13 mouse cellular contexts compared by ENCODE assay signal in genomic region chr12:104213689-104214444, GRCm38 (mm10). TPM values are rescaled to one million over a fixed set of nuclear protein-coding genes. Genes with fewer than 3 reads are reported as not detected.
A peak's percentile ranks its signal among the peaks of the same experiment; 100 is the strongest.
DNase-seq lines count a peak whose midpoint lies in the region; ATAC-seq and TF ChIP-seq lines count a peak whose summit lies in the region.
"Had no signal": no experiment of that assay in that cellular context is flagged by ENCODE, and none has a peak within 500 bp of the region (broad histone marks: within the 10 kb centered on the region; RNA-seq: fewer than 3 reads in every experiment).

No protein-coding gene starts in this region.

- no peak for TF ChIP-seq POLR2A in CH12.LX (IDR thresholded peaks at IDR 0.05; ENCODE audit: low read depth, low read length)

- no peak overlapping the region for H3K4me3 ChIP-seq in CH12.LX (replicated peaks in 1 of 3; ENCODE audit: low read depth in 2 of 3, low read length in 2 of 3, poor library complexity in 1 of 3)
- H3K4me3 ChIP-seq in hindbrain, embryonic 16.5 days (ENCODE audit: low read length), result no peak overlapping the region
- no peak overlapping the region for H3K4me3 ChIP-seq in midbrain, embryonic 14.5 days (replicated peaks; ENCODE audit: low read depth, low read length)
- H3K4me3 ChIP-seq: heart, embryonic 13.5 days; left cerebral cortex, adult 2 months; neural tube, embryonic 12.5 days had no signal

- peak; percentile 24; the same call in 1 of the 2 replicates for ATAC-seq in hindbrain, embryonic 16.5 days
- peak; percentile 34; the same call in 1 of the 2 replicates for ATAC-seq in midbrain, embryonic 14.5 days (ENCODE audit: low FRiP score, low TSS enrichment)

- no peaks in the 10 kb centered on the region for H3K36me3 ChIP-seq in CH12.LX (replicated peaks in 1 of 2; ENCODE audit: control insufficient read depth in 1 of 2, insufficient read depth in 1 of 2, low read length in 1 of 2)
- H3K36me3 ChIP-seq in hindbrain, embryonic 16.5 days (ENCODE audit: control insufficient read depth, insufficient read depth, low read length), result no peaks in the 10 kb centered on the region
- no peaks in the 10 kb centered on the region for H3K36me3 ChIP-seq in midbrain, embryonic 14.5 days (ENCODE audit: control insufficient read depth, insufficient read depth, low read length)
- H3K36me3 ChIP-seq: heart, embryonic 13.5 days; neural tube, embryonic 12.5 days had no signal

- DNase-seq in layer of hippocampus, adult 11-12 months (ENCODE audit: low spot score), result peak; percentile 12
- no peak for DNase-seq in layer of hippocampus, postnatal 25 days (ENCODE audit: extremely low spot score in 1 of 2, low spot score in 1 of 2)
- DNase-seq in CH12.LX (ENCODE audit: extremely low read depth), result no peak
- peak; percentile 26 for DNase-seq in midbrain, embryonic 14.5 days
- no peak for DNase-seq in cerebellum, postnatal 25 days
- no peak for DNase-seq in lung, postnatal 25 days (ENCODE audit: low spot score)
- DNase-seq: kidney, adult 2 months had no signal

- 0 out of 2 replicates have a peak, but pooled peaks have one; percentile 18 for TF ChIP-seq EP300 in CH12.LX (IDR thresholded peaks at IDR 0.05; ENCODE audit: low read length)

- in situ Hi-C loops in CH12.LX (cut with MboI; ENCODE audit: low pct_ligation_motif_present, low pct_unique_long_range_greater_than_20kb, low sequenced_read_pairs), result no loop called here

- H3K4me2 ChIP-seq in CH12.LX (ENCODE audit: insufficient read depth, low read depth, poor library complexity, severe bottlenecking), result peak overlapping the region; percentile 50
- no peak overlapping the region for H3K4me2 ChIP-seq in hindbrain, embryonic 16.5 days (ENCODE audit: low read length)
- no peak overlapping the region for H3K4me2 ChIP-seq in midbrain, embryonic 14.5 days (ENCODE audit: low read length)
- H3K4me2 ChIP-seq: heart, embryonic 13.5 days; liver, embryonic 11.5 days; neural tube, embryonic 12.5 days had no signal

- no peak overlapping the region for H3K9ac ChIP-seq in CH12.LX (ENCODE audit: insufficient read depth, low read depth)
- H3K9ac ChIP-seq in hindbrain, embryonic 16.5 days (ENCODE audit: low read depth, low read length), result no peak overlapping the region
- H3K9ac ChIP-seq in midbrain, embryonic 14.5 days (replicated peaks; ENCODE audit: low read length), result no peak overlapping the region
- H3K9ac ChIP-seq: heart, embryonic 13.5 days; neural tube, embryonic 12.5 days had no signal

- H3K4me1 ChIP-seq in CH12.LX (ENCODE audit: control insufficient read depth in 1 of 2, insufficient read depth in 2 of 2), result peaks cover 8 to 26% of the 10 kb centered on the region in 2 experiments
- no peaks in the 10 kb centered on the region for H3K4me1 ChIP-seq in hindbrain, embryonic 16.5 days (ENCODE audit: control insufficient read depth, insufficient read depth, low read depth, low read length)
- no peaks in the 10 kb centered on the region for H3K4me1 ChIP-seq in midbrain, embryonic 14.5 days (ENCODE audit: control insufficient read depth, insufficient read depth, low read length)
- H3K4me1 ChIP-seq: heart, embryonic 13.5 days; neural tube, embryonic 12.5 days had no signal

- no peak for TF ChIP-seq RAD21 in CH12.LX (IDR thresholded peaks at IDR 0.05; ENCODE audit: low read depth, low read length)

- dilution Hi-C loops in CH12.LX (cut with MboI; ENCODE audit: extremely low pct_ligation_motif_present, extremely low pct_unique_long_range_greater_than_20kb, low sequenced_read_pairs), result no loop called here

- TF ChIP-seq CTCF in CH12.LX (conservative IDR thresholded peaks at IDR 0.05 in 1 of 2, IDR thresholded peaks at IDR 0.05 in 1 of 2; ENCODE audit: low read depth in 2 of 2, low read length in 2 of 2), result no peak

- 52% methylated on average over 2 of the region's 2 CpGs for WGBS in hindbrain, embryonic 16.5 days
- 25% methylated on average over 2 of the region's 2 CpGs for WGBS in midbrain, embryonic 14.5 days

- no peaks in the 10 kb centered on the region for H3K27me3 ChIP-seq in CH12.LX (replicated peaks)
- H3K27me3 ChIP-seq in hindbrain, embryonic 16.5 days (replicated peaks; ENCODE audit: control insufficient read depth, insufficient read depth, low read length), result no peaks in the 10 kb centered on the region
- H3K27me3 ChIP-seq in midbrain, embryonic 14.5 days (ENCODE audit: control insufficient read depth, insufficient read depth, low read length), result no peaks in the 10 kb centered on the region
- H3K27me3 ChIP-seq: neural tube, embryonic 12.5 days had no signal

- no peak overlapping the region for H3K27ac ChIP-seq in CH12.LX (ENCODE audit: insufficient read depth, low read depth)
- no peak overlapping the region for H3K27ac ChIP-seq in hindbrain, embryonic 16.5 days (ENCODE audit: low read depth, low read length)
- H3K27ac ChIP-seq in midbrain, embryonic 14.5 days (replicated peaks; ENCODE audit: low read depth, low read length), result 0 out of 2 replicates have a peak overlapping the region, but pooled peaks have one; percentile 2
- H3K27ac ChIP-seq: heart, embryonic 13.5 days; left cerebral cortex, adult 2 months; macrophage; neural tube, embryonic 12.5 days had no signal

- H3K79me2 ChIP-seq in CH12.LX (replicated peaks; ENCODE audit: control insufficient read depth, extremely low read depth, insufficient read depth, poor library complexity, severe bottlenecking), result no peaks in the 10 kb centered on the region

- no peaks in the 10 kb centered on the region for H3K9me3 ChIP-seq in CH12.LX (replicated peaks; ENCODE audit: low read length)
- no peaks in the 10 kb centered on the region for H3K9me3 ChIP-seq in hindbrain, embryonic 16.5 days (ENCODE audit: control insufficient read depth, low read length)
- H3K9me3 ChIP-seq in midbrain, embryonic 14.5 days (ENCODE audit: control insufficient read depth, low read length), result no peaks in the 10 kb centered on the region
- H3K9me3 ChIP-seq: heart, embryonic 13.5 days; neural tube, embryonic 12.5 days had no signal

TF ChIP-seq in CH12.LX, 34 proteins besides CTCF, POLR2A, EP300 and RAD21:
- TF ChIP-seq MAZ (IDR thresholded peaks at IDR 0.05; ENCODE audit: low read depth, low read length) (no peak), ETS1 (conservative IDR thresholded peaks at IDR 0.05; ENCODE audit: low read depth, low read length) (peak; percentile 20; the same call in 1 of the 2 replicates)
TF ChIP-seq in CH12.LX: peak in this region for 1.

RNA-seq across cellular contexts. Expression of gene Serpina3f, which starts 0.5 kb away (rescaled TPM):
- total RNA-seq in layer of hippocampus, postnatal 25 days (2021), result not detected
- total RNA-seq in CH12.LX (2012; rRNA removed) (0.08 TPM in 1 of 2 replicates, not detected in the other), CH12.LX (2014; rRNA removed) (0.35 TPM in 1 of 2 replicates, not detected in the other)
- 0.22 and 0.51 TPM in 2 replicates for polyA plus RNA-seq in CH12.LX (2012; ENCODE audit: insufficient read length, low read depth)
- 0.10 TPM in 1 of 2 replicates, not detected in the other for polyA plus RNA-seq in hindbrain, embryonic 16.5 days (2015; fragmentation: Nextera tagmentation; extraction: Ambion mirVana)
- polyA plus RNA-seq in midbrain, embryonic 14.5 days (2014; fragmentation: Nextera tagmentation; extraction: Ambion mirVana), result 0.43 TPM in 1 of 2 replicates, not detected in the other
- total RNA-seq: left cerebral cortex, adult 2 months had no signal
- polyA plus RNA-seq: heart, embryonic 13.5 days; neural tube, embryonic 12.5 days had no signal

RNA-seq across cellular contexts. Expression of gene Serpina3g, which starts 22.2 kb away (rescaled TPM):
- 1 to 10 TPM in 1 of 2 experiments, not detected in 1; 2.7 TPM for total RNA-seq in layer of hippocampus, postnatal 25 days (2021)
- total RNA-seq in CH12.LX (2012; rRNA removed) (0.88 and 1.4 TPM in 2 replicates), CH12.LX (2014; rRNA removed) (12.9 and 13.9 TPM in 2 replicates)
- polyA plus RNA-seq in CH12.LX (2012; ENCODE audit: insufficient read length, low read depth), result 9.3 and 11.7 TPM in 2 replicates
- polyA plus RNA-seq in hindbrain, embryonic 16.5 days (2015; fragmentation: Nextera tagmentation; extraction: Ambion mirVana), result 1.2 and 1.8 TPM in 2 replicates
- 0.45 and 1.5 TPM in 2 replicates for polyA plus RNA-seq in midbrain, embryonic 14.5 days (2014; fragmentation: Nextera tagmentation; extraction: Ambion mirVana)
- total RNA-seq: left cerebral cortex, adult 2 months had no signal

RNA-seq across cellular contexts. Expression of gene Serpina3i, which starts 49.1 kb away (rescaled TPM):
- total RNA-seq in layer of hippocampus, postnatal 25 days (2021), result 1 to 10 TPM; 1.1 to 1.5 TPM
- total RNA-seq in CH12.LX (2012; rRNA removed), result not detected in 2 replicates
- not detected in 2 replicates for total RNA-seq in CH12.LX (2014; rRNA removed)
- not detected in 2 replicates for polyA plus RNA-seq in CH12.LX (2012; ENCODE audit: insufficient read length, low read depth)
- 0.09 TPM in 1 of 2 replicates, not detected in the other for polyA plus RNA-seq in hindbrain, embryonic 16.5 days (2015; fragmentation: Nextera tagmentation; extraction: Ambion mirVana)
- polyA plus RNA-seq in midbrain, embryonic 14.5 days (2014; fragmentation: Nextera tagmentation; extraction: Ambion mirVana), result not detected in 2 replicates
- polyA plus RNA-seq: macrophage had no signal

Comparison
In these comparisons a context has a peak if more than half of its experiments do, and no peak if none do; other contexts are left out.
1. DNase-seq: peak in layer of hippocampus, adult 11-12 months (single experiment) and midbrain, embryonic 14.5 days (single experiment); none in layer of hippocampus, postnatal 25 days (0 of 2), CH12.LX (single experiment), cerebellum, postnatal 25 days (0 of 2) and lung, postnatal 25 days (single experiment).